Mouse (Mus musculus): ENCODE measurements at regions not wholly inside any gene's neighbourhood (a gene's known extent, or its start where the extent isn't known, plus 50 kb on each side); places are given as distances from the start of the nearest gene placed in this dataset.

DNA sequence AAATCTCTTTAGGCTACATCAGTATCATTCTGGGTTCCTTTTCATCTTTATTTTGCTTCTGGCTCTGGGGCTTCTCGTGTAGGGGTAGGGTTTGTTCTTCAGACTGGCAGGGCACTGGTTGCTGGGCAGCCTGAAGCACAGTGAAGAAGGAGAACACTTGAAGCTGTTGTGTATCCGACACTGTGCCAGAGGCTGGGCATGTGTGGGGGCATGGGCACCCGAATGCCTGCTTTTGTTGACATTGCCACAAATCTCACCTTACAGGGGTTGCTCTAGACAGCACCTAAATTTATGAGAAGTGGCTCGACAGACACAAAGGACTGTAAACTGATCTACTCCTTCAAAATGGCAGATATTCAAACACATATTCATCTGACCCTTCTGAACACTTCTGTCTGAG is 376.0 kb downstream of the Cd109 start:
- H3K36me3 ChIP-seq (ENCODE audit: control insufficient read depth, insufficient read depth): no peaks in the 10 kb centered on the region
- H3K9ac ChIP-seq (ENCODE audit: low read depth, low read length): no peak overlapping the region
- no peaks in the 10 kb centered on the region for H3K9me3 ChIP-seq (ENCODE audit: control insufficient read depth)
- H3K4me2 ChIP-seq (replicated peaks; ENCODE audit: low read depth): no peak overlapping the region
- no peak overlapping the region for H3K4me3 ChIP-seq (ENCODE audit: low read depth, low read length)
- no peak for TF ChIP-seq CTCF (IDR thresholded peaks at IDR 0.05; ENCODE audit: low read depth)
- WGBS: 51% methylated on average over 4 of the region's 4 CpGs
- no peaks in the 10 kb centered on the region for H3K4me1 ChIP-seq (replicated peaks; ENCODE audit: control insufficient read depth, insufficient read depth, low read length)
- ATAC-seq: no peak
- no peak overlapping the region for H3K27ac ChIP-seq (ENCODE audit: low read depth, low read length)
- no peaks in the 10 kb centered on the region for H3K27me3 ChIP-seq (replicated peaks; ENCODE audit: control insufficient read depth, insufficient read depth, low read length)

DNA sequence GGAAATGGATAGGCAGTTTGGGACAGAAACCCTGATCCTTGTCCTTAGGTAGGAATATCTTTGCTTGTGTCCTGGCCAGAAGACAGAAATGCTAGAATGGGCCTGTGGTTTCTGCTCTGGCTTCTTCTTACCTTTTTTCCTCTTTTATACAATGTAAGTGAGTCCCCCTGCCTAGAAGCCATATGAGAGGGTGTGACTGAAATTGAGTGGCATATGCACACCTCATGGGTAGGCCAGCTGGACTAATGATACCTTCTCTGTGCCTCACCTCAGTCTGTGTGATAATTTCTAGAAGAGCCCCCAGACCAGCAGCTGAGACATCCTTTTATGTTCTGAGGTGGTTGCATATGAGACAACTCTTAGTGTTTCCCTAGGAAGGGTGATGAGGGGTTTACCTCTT is 385.7 kb downstream of the Cd109 start:
- Histone ChIP-seq H3K4me2 (replicated peaks; ENCODE audit: low read depth) (no peak overlapping the region), H3K27ac (ENCODE audit: low read depth, low read length) (no peak overlapping the region), H3K4me1 (replicated peaks; ENCODE audit: control insufficient read depth, insufficient read depth, low read length) (no peaks in the 10 kb centered on the region), H3K9me3 (ENCODE audit: control insufficient read depth) (no peaks in the 10 kb centered on the region), H3K36me3 (ENCODE audit: control insufficient read depth, insufficient read depth) (no peaks in the 10 kb centered on the region), H3K4me3 (ENCODE audit: low read depth, low read length) (no peak overlapping the region), H3K27me3 (replicated peaks; ENCODE audit: control insufficient read depth, insufficient read depth, low read length) (no peaks in the 10 kb centered on the region), H3K9ac (ENCODE audit: low read depth, low read length) (no peak overlapping the region)
- no peak for ATAC-seq
- TF ChIP-seq CTCF (IDR thresholded peaks at IDR 0.05; ENCODE audit: low read depth): no peak

DNA sequence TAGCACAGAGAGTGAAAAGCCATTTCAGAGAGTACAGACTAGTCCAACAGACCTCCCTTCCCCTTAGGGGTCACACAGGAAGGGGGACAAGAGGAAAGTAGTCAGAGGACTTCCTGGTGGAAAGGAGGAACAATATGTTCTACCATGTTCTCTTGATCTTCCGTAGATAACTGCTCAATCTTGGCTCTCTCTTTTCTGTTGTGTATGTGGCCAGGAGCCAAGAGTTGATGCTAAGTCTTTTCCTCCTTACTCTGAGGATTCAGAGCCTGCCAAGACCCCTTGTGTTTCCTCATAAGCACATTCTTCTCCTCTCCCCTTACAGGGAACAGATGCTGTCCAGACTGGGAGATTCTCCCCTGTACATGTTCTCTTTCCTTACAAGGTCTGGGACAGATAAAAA is 386.6 kb downstream of the Cd109 start:
- no peak for ATAC-seq
- H3K4me2 ChIP-seq (replicated peaks; ENCODE audit: low read depth): no peak overlapping the region
- H3K9ac ChIP-seq (ENCODE audit: low read depth, low read length): no peak overlapping the region
- no peak overlapping the region for H3K27ac ChIP-seq (ENCODE audit: low read depth, low read length)
- no peaks in the 10 kb centered on the region for H3K36me3 ChIP-seq (ENCODE audit: control insufficient read depth, insufficient read depth)
- H3K4me1 ChIP-seq (replicated peaks; ENCODE audit: control insufficient read depth, insufficient read depth, low read length): no peaks in the 10 kb centered on the region
- H3K27me3 ChIP-seq (replicated peaks; ENCODE audit: control insufficient read depth, insufficient read depth, low read length): no peaks in the 10 kb centered on the region
- no peak overlapping the region for H3K4me3 ChIP-seq (ENCODE audit: low read depth, low read length)
- no peak for TF ChIP-seq CTCF (IDR thresholded peaks at IDR 0.05; ENCODE audit: low read depth)
- 56% methylated on average over 1 of the region's 1 CpGs for WGBS
- no peaks in the 10 kb centered on the region for H3K9me3 ChIP-seq (ENCODE audit: control insufficient read depth)

DNA sequence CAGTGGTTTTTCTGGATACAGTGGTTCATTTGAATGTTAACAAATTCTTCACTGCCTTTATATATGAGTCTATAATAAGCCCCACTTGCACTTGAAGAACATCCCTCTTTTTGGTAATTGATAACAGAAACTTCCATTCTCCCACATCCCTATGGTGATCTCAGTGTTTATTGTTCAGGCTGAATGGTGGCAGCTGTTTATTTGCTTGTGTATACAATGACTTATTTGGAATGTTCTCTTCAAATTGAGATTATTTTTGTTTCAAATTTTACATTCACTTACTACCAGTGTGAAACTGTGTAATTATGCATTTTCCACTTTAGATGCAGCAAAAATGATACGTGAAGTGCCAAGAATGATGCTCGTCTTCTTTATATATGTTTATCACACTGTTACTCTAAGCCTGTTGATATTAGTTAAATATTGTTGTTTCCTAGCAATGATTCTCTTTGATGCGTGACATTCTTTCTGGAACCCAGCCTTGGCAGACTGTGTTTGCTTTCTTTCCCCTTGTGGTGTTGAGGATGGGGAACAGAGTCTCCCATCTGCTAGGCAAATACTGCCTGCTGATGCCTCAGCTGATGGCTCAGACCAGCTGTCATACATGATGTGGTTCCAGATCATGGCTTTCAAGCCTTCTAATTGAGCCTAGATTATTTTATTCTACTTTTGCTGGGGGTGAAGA is 389.1 kb downstream of the Cd109 start:
- no peak overlapping the region for H3K4me3 ChIP-seq (ENCODE audit: low read depth, low read length)
- H3K4me2 ChIP-seq (replicated peaks; ENCODE audit: low read depth): no peak overlapping the region
- no peaks in the 10 kb centered on the region for H3K9me3 ChIP-seq (ENCODE audit: control insufficient read depth)
- no peak for TF ChIP-seq CTCF (IDR thresholded peaks at IDR 0.05; ENCODE audit: low read depth)
- WGBS: 55% methylated on average over 3 of the region's 3 CpGs
- ATAC-seq: no peak
- no peak overlapping the region for H3K27ac ChIP-seq (ENCODE audit: low read depth, low read length)
- H3K27me3 ChIP-seq (replicated peaks; ENCODE audit: control insufficient read depth, insufficient read depth, low read length): no peaks in the 10 kb centered on the region
- no peak overlapping the region for H3K9ac ChIP-seq (ENCODE audit: low read depth, low read length)
- H3K4me1 ChIP-seq (replicated peaks; ENCODE audit: control insufficient read depth, insufficient read depth, low read length): no peaks in the 10 kb centered on the region
- no peaks in the 10 kb centered on the region for H3K36me3 ChIP-seq (ENCODE audit: control insufficient read depth, insufficient read depth)

DNA sequence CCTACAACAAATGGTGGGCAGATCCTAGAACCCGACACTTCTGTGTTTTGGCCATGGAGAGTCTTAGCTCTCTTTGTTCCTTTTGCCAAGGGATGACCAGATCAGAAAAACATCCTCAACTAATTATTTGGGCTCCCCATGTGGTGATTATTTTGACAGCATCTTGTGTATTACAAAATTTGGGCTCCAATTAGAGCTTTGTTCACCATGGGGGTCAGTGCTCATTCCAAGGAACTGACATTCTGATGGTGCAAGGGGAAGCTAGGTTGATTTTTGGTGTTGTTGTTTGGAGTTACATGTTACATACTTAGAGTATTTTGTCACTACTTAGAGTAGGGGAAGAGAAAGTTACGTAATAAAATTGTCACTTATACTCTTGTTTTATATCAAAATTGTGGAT is 406.9 kb downstream of the Cd109 start:
- H3K4me1 ChIP-seq (replicated peaks; ENCODE audit: control insufficient read depth, insufficient read depth, low read length): no peaks in the 10 kb centered on the region
- WGBS: 95% methylated on average over 2 of the region's 2 CpGs
- H3K4me2 ChIP-seq (replicated peaks; ENCODE audit: low read depth): no peak overlapping the region
- no peaks in the 10 kb centered on the region for H3K36me3 ChIP-seq (ENCODE audit: control insufficient read depth, insufficient read depth)
- no peak overlapping the region for H3K27ac ChIP-seq (ENCODE audit: low read depth, low read length)
- H3K27me3 ChIP-seq (replicated peaks; ENCODE audit: control insufficient read depth, insufficient read depth, low read length): no peaks in the 10 kb centered on the region
- no peak overlapping the region for H3K4me3 ChIP-seq (ENCODE audit: low read depth, low read length)
- no peak for TF ChIP-seq CTCF (IDR thresholded peaks at IDR 0.05; ENCODE audit: low read depth)
- no peaks in the 10 kb centered on the region for H3K9me3 ChIP-seq (ENCODE audit: control insufficient read depth)
- no peak overlapping the region for H3K9ac ChIP-seq (ENCODE audit: low read depth, low read length)
- no peak for ATAC-seq

DNA sequence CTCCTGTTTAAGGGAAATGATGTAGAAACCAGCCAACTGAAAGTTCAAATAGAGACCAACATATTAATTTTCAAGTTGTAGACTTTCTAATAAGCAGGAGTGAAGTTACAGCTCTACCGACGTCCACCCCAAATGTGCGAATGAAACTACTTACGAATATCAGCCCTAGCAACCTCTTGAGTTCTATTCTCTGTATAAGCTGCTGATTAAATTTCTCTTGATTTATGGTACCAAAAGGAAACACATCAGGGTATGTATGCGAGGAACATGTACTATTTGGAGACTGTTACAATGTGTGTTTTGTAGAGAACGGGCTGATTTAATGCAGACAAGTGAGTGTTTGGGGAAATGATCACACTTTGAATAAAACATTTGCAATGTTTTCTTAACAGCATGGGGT is 412.9 kb downstream of the Cd109 start:
- Histone ChIP-seq H3K27me3 (replicated peaks; ENCODE audit: control insufficient read depth, insufficient read depth, low read length) (no peaks in the 10 kb centered on the region), H3K36me3 (ENCODE audit: control insufficient read depth, insufficient read depth) (no peaks in the 10 kb centered on the region)

DNA sequence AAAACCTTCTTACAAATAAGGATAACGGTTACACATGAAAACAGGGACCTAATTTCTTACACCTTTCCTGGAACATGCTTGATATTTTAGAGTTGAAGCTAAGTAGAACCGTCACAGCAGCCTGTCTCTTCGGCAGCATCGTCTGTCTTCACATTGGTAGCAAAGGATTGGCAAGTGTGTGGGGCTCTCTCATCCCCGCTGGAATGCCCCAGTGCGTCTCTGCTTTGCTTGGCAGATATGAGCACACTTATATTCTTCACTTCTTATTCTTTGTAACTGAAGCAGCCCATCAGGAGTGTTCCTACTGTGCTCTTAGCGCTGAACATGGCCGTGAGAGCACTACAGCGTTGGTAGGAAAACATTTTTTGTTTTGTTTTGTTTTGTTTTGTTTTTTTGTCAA is 414.1 kb downstream of the Cd109 start:
- Histone ChIP-seq H3K9me3 (ENCODE audit: control insufficient read depth) (no peaks in the 10 kb centered on the region), H3K4me3 (ENCODE audit: low read depth, low read length) (no peak overlapping the region), H3K4me2 (replicated peaks; ENCODE audit: low read depth) (no peak overlapping the region), H3K4me1 (replicated peaks; ENCODE audit: control insufficient read depth, insufficient read depth, low read length) (no peaks in the 10 kb centered on the region), H3K27ac (ENCODE audit: low read depth, low read length) (no peak overlapping the region), H3K27me3 (replicated peaks; ENCODE audit: control insufficient read depth, insufficient read depth, low read length) (no peaks in the 10 kb centered on the region), H3K9ac (ENCODE audit: low read depth, low read length) (no peak overlapping the region), H3K36me3 (ENCODE audit: control insufficient read depth, insufficient read depth) (no peaks in the 10 kb centered on the region)
- 85% methylated on average over 9 of the region's 9 CpGs for WGBS
- no peak for TF ChIP-seq CTCF (IDR thresholded peaks at IDR 0.05; ENCODE audit: low read depth)
- no peak for ATAC-seq

More for the DNA sequence above, 412.9 kb downstream of the Cd109 start:
- no peak for TF ChIP-seq CTCF (IDR thresholded peaks at IDR 0.05; ENCODE audit: low read depth)
- no peak for ATAC-seq
- Histone ChIP-seq H3K4me2 (replicated peaks; ENCODE audit: low read depth) (no peak overlapping the region), H3K9me3 (ENCODE audit: control insufficient read depth) (no peaks in the 10 kb centered on the region), H3K4me3 (ENCODE audit: low read depth, low read length) (no peak overlapping the region), H3K9ac (ENCODE audit: low read depth, low read length) (no peak overlapping the region), H3K27ac (ENCODE audit: low read depth, low read length) (no peak overlapping the region), H3K4me1 (replicated peaks; ENCODE audit: control insufficient read depth, insufficient read depth, low read length) (no peaks in the 10 kb centered on the region)
- 92% methylated on average over 6 of the region's 6 CpGs for WGBS
